Mouse (Mus musculus) intestine, postnatal 0 days (tissue): ENCODE data around the gene Zfp777. TPM values are rescaled to one million over a fixed set of nuclear protein-coding genes. Genes with fewer than 3 reads are reported as not detected.

Source experiments
- ATAC-seq: fragments of 200-750 bp; cut with Nextera tagmentation; 2 replicates; pipeline ENCODE4 v1.8.0; 2017; ENCODE audit warnings: mild to moderate bottlenecking, moderate TSS enrichment, moderate library complexity
- H3K27ac ChIP-seq: fragments of 300-500 bp; sonication (generic); 2 replicates; pipeline ENCODE4 v1.5.1; 2014; ENCODE audit warnings: mild to moderate bottlenecking, low read depth, low read length, moderate library complexity
- H3K27me3 ChIP-seq: fragments of 300-500 bp; sonication (generic); replicated peaks from 2 replicates; pipeline ENCODE4 v1.6.1; 2014; ENCODE audit warnings: low read length, mixed read lengths; ENCODE audit not compliant: control insufficient read depth, insufficient read depth
- H3K36me3 ChIP-seq: fragments of 300-500 bp; sonication (generic); 2 replicates; pipeline ENCODE4 v1.6.1; 2014; ENCODE audit warnings: mild to moderate bottlenecking, moderate library complexity; ENCODE audit not compliant: control insufficient read depth, insufficient read depth
- H3K4me1 ChIP-seq: fragments of 300-500 bp; sonication (generic); replicated peaks from 2 replicates; pipeline ENCODE4 v1.6.1; 2014; ENCODE audit warnings: antibody characterized with exemption, low read length, mixed read lengths; ENCODE audit not compliant: control insufficient read depth, insufficient read depth
- H3K4me2 ChIP-seq: fragments of 300-500 bp; sonication (generic); replicated peaks from 2 replicates; pipeline ENCODE4 v1.6.1; 2014; ENCODE audit warnings: low read depth, mild to moderate bottlenecking, moderate library complexity
- H3K4me3 ChIP-seq: fragments of 300-500 bp; sonication (generic); 2 replicates; pipeline ENCODE4 v1.5.1; 2014; ENCODE audit warnings: low read depth, low read length
- H3K9ac ChIP-seq: fragments of 300-500 bp; sonication (generic); 2 replicates; pipeline ENCODE4 v1.6.1; 2014; ENCODE audit warnings: mild to moderate bottlenecking, low read depth, low read length
- H3K9me3 ChIP-seq: fragments of 300-500 bp; sonication (generic); 2 replicates; pipeline ENCODE4 v1.6.1; 2016; ENCODE audit warnings: mixed run types; ENCODE audit not compliant: control insufficient read depth
- CTCF ChIP-seq: sonication (generic); IDR thresholded peaks from 2 replicates; pipeline ENCODE4 v1.5.1; 2016; ENCODE audit warnings: low read depth, mild to moderate bottlenecking, control low read depth, antibody characterized with exemption, moderate library complexity
- WGBS: fragments of 180-500 bp; shearing (Covaris S2); extraction: QIAGEN DNeasy Blood & Tissue Kit; methylation state at CpG from one replicate; pipeline ENCODE4 v1.1.7; 2014; 5-methylcytosine and 5-hydroxymethylcytosine counted together
- microRNA-seq: library from miRNA; unstranded; fragments of <30 nt; microRNA quantifications from one replicate; pipeline ENCODE4, GENCODE M21; 2016
- polyA plus RNA-seq: library from polyadenylated mRNA; unstranded; fragments of >200 nt; fragmentation: Nextera tagmentation; extraction: Ambion mirVana; gene quantifications from 2 replicates; pipeline ENCODE4 v1.2.1, GENCODE M21; 2015

The Zfp777 gene
- polyA plus RNA-seq, 1 experiment from 2014 or later: 3.1 TPM

- Histone ChIP-seq H3K36me3 (no peaks in the 10 kb centered on the region), H3K27ac (no peak overlapping the region), H3K4me2 (no peak overlapping the region), H3K4me3 (no peak overlapping the region), H3K9me3 (no peaks in the 10 kb centered on the region), H3K9ac (no peak overlapping the region), H3K4me1 (no peaks in the 10 kb centered on the region), H3K27me3 (no peaks in the 10 kb centered on the region)
- TF ChIP-seq CTCF: peak; percentile 82
- 14% methylated on average over 6 of the region's 6 CpGs for whole genome bisulfite sequencing
- ATAC-seq: peak; percentile 92
Observed at GRCm38 (mm10) chr6:47978897-47979368, 69.8 kb downstream of the Zfp777 start.

GRCm38 (mm10) chr6:47974599-47974998 is 74.1 kb downstream of the Zfp777 start:
- TF ChIP-seq CTCF: peak; percentile 44
- H3K9me3 ChIP-seq: no peaks in the 10 kb centered on the region

More at GRCm38 (mm10) chr6:47974599-47974998, 74.1 kb downstream of the Zfp777 start:
- no peak for ATAC-seq
- Histone ChIP-seq H3K4me3 (no peak overlapping the region), H3K27me3 (no peaks in the 10 kb centered on the region), H3K4me2 (no peak overlapping the region), H3K36me3 (no peaks in the 10 kb centered on the region), H3K27ac (no peak overlapping the region), H3K9ac (no peak overlapping the region), H3K4me1 (no peaks in the 10 kb centered on the region)
- WGBS: 88% methylated on average over 1 of the region's 1 CpGs

Small RNA genes lying within 50 kb of the gene (microRNA-seq; reads per million reads assigned to microRNA genes)
- gene Gm24563: not detected

Other genes starting within 250 kb of the Zfp777 start
- 95.9 and 97.3 TPM in 2 replicates for gene Pdia4, start 235.5 kb downstream of the Zfp777 start, polyA plus RNA-seq
- gene Zfp786, start 218.0 kb downstream of the Zfp777 start, polyA plus RNA-seq: 0.61 and 0.69 TPM in 2 replicates
- gene Zfp398, start 213.2 kb downstream of the Zfp777 start, polyA plus RNA-seq: 2.8 and 3.8 TPM in 2 replicates
- 5.3 TPM in 2 replicates for gene Zfp282, start 171.7 kb downstream of the Zfp777 start, polyA plus RNA-seq
- gene Zfp212, start 128.4 kb downstream of the Zfp777 start, polyA plus RNA-seq: 7.5 and 8.8 TPM in 2 replicates
- gene Zfp956, start 95.5 kb downstream of the Zfp777 start, polyA plus RNA-seq: 6.7 and 7.0 TPM in 2 replicates
- 7.7 and 9.1 TPM in 2 replicates for gene Zfp746, start 37.7 kb upstream of the Zfp777 start, polyA plus RNA-seq